Mouse (Mus musculus): ENCODE measurements around the gene Cd200r1.
"Not testable (repeated sequence)": the region's sequence is repeated elsewhere in the genome, so short reads cannot be mapped to it uniquely, and the experiment has no call there.

Cd200r1 gene

DNA sequence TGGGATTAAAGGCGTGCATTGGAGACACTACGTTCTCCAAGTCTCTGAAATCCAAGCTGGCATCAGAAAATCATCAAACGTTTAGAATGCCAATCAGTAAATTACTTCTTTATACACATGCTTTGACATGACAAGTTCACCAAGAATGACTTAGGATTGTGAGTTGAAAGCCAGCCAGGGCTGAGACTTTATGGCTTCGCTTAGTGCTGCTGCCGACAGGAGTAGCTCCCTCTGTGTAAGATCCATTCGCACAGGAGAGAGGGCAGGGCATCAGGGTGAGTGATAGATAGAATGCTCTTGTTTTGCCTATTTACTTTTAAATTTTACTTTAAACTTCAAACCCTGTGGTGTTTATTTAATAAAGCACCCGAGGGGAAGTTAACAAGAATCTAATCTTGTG lies 2.0 kb downstream of the Cd200r1 start:
- DNase-seq: no peak

DNA sequence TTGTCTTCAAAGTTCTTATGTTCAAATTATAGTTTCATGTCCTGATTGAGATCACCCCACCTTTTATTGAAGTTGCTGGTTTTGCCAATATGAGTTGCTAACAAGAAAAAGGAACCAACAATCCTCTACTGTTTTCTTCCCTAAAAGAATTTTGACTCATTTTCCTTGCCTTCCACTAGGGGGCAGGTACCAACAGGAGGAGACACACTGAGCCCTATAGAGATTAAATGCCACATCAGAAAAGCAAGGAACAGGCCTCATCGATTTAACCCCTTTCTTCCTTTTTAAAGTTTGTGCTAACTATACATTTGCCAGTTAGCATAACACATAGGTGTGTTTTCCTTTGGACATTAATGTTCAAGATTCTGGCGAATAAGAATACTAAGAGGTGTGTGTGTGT lies 2.4 kb downstream of the Cd200r1 start:
- no peak for DNase-seq

DNA sequence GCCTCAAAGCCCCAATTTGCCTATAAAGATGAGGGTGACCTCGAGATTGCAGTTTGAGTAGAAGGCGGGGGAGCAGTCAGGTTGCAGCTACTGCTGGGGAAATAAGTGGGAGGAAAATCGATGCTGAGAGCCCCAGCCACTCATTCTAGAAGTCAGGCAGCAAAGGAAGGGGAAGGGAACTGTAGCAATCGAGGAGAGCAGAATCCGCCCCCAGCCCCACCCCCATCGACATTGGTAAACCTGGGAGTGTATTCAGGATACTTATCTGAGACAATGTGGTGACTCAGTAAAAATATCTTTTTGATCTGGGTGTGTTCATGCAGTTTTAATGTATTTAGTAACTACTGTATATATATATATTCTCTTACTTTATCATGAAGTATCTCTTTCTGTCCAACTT lies 7.0 kb downstream of the Cd200r1 start:
- no peak for DNase-seq

DNA sequence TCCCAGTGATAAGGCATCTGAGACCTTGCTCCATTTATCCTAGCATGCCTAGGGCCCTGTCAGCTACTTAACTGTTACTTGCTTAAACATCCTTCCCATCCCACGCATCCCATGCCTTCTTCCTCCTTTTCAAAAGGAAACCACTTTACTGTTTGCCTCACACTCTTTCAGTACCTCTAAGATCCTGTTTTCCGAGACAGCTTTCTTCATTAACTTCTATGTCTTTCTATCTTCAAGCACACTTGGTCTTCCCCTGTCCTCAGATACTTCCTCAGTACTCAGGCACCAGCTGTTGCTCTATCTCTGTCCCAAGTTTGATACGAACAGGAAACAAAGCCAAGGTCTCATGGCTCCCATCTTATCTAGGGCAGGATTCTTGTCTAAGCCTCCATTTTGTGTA lies 8.1 kb downstream of the Cd200r1 start:
- no peak for DNase-seq

- no peak for DNase-seq
Observed at GRCm38 (mm10) chr16:44774201-44774600, 8.7 kb downstream of the Cd200r1 start.

DNA sequence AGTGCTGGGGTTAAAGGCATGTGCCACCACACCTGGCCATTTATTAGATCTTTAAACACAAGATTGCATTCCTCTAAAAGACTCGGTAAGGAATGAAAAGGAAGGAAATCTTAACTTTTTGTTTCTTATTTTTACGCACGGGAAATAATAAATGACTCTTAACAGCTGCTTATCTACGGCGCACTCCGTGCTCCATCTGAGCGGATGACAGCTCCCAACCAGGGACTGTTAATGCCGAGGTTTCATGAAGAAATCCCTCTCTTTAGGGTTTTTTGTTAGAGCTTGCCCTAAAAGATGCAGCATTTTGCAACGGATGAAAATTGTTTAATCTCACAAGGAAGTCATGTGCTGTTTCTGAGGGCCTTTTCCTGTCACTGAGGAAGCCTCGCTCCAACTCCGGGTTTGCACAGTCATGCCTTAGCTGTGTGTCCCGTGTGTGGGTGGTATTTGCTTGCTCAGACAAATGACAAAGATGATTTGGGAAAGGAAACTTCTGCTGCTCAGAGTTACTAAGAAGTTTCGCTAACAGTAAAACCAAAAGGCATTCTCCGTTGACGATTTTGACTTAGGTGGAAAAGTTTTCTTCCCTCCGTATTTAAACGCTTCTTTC lies 13.1 kb downstream of the Cd200r1 start:
- DNase-seq: peak; percentile 46 to 51

DNA sequence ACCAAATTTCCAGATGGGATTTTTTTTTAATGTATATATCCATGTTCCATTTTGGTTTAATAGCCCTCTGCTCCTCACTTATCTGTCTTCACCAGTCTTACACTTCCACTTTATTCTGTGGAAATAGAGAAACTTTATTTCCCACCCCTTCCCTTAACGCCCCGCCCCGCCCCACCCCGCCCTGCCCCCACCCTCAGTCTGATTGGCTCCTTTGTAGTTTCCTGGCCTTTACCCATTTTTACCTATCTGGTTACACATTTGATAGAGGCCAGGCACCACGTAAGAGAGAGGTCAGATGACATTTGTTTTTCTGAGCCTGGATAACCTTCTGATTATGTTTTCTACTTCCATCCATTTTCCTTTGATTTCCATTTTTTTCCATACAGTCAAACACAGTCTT lies 14.0 kb downstream of the Cd200r1 start:
- DNase-seq: no peak

DNA sequence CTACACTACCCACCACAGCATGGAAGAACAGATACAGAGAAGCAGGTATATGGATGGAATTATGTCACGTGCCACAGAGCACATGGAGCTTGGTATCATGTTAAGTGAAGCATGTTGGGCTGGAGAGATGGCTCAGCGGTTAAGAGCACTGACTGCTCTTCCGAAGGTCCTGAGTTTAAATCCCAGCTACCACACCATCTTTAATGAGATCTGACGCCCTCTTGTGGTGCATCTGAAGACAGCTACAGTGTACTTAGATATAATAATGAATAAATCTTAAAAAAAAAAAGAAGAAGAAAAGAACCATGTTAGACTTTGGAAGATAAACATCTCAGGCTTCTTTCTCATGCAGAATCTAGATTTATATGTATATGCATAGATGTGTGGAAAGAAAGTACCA lies 15.2 kb downstream of the Cd200r1 start:
- no peak for DNase-seq

GRCm38 (mm10) chr16:44786934-44787333 lies 21.4 kb downstream of the Cd200r1 start:
- no peak for DNase-seq

- DNase-seq: no peak
Observed at GRCm38 (mm10) chr16:44794416-44794815, 28.9 kb downstream of the Cd200r1 start.

- no peak for DNase-seq
Observed at GRCm38 (mm10) chr16:44805976-44806375, 40.4 kb downstream of the Cd200r1 start.

- not testable (repeated sequence) for DNase-seq
Observed at GRCm38 (mm10) chr16:44810223-44810622, 44.7 kb downstream of the Cd200r1 start.

DNA sequence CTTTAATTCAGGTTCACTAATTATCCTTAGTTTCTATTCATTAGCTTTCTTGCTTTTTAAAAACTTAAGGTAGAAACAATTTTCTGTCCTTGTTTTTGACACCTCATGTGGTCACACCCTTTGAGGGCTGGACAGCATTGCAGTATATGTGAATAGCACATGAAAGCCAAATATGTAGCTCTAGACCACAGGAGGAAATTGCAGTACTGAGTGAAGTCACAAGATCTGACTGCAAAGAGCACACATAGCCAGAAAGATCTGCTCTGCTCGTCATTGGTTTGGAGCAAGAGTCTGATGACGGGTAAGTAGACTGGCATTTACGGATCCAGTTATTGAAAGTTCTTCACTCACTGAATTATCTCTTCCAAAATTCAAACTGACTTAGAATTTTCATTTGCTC lies 46.0 kb downstream of the Cd200r1 start, which contains the start of gene Cd200r4:
Cd200r4 (plus strand) TSS at position 190 of the 400 bp plus-strand sequence.
- DNase-seq: no peak

DNA sequence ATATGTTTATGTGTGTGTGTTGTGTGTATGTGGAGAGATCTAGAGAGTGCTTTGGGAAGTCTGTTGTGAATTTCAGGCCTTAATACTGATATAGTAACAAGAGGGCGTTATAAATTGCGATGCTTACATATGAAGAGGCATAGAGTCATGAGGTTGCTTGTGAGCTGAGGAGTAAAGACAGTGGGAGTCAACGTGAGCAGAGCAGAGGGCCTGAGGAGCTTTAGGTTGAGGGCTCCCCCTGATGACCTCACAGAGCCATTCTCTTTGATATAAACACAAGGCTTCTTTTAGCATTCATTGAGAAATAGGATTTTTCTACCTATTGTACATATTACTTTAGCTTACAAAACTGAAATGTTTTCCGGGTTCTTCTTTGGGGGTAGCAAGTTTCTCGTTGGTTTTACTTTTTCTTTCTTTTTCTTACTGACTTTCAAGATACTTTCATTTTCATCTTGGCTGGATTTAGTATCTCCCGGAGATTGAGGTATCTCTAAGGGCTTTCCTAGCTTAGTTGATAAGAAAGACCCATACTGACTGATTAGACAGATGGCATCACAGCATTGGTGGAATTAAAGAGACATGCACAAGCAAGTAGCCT lies 47.0 kb downstream of the Cd200r1 start:
- DNase-seq: no peak

GRCm38 (mm10) chr16:44818010-44818409 lies 52.5 kb downstream of the Cd200r1 start:
- no peak for DNase-seq

- DNase-seq: no peak
Observed at GRCm38 (mm10) chr16:44820545-44820944, 55.0 kb downstream of the Cd200r1 start.

- DNase-seq: no peak
Observed at GRCm38 (mm10) chr16:44832286-44832685, 66.8 kb downstream of the Cd200r1 start.

GRCm38 (mm10) chr16:44833189-44833588 lies 67.7 kb downstream of the Cd200r1 start:
- not testable (repeated sequence) for DNase-seq

Measured in lung, postnatal 4 days (tissue).